In genomic region chr10:24711480-24712366, GRCm38 (mm10) we compare ENCODE assay signal across 8 mouse cellular contexts. TPM values are rescaled to one million over a fixed set of nuclear protein-coding genes. Genes with fewer than 3 reads are reported as not detected.
A peak's percentile ranks its signal among the peaks of the same experiment; 100 is the strongest.
DNase-seq lines count a peak whose midpoint lies in the region; TF ChIP-seq lines count a peak whose summit lies in the region.

TSS of gene Enpp1 (minus strand) at chr10:24712159.

- dilution Hi-C loops in CH12.LX (cut with MboI; ENCODE audit: extremely low pct_ligation_motif_present, extremely low pct_unique_long_range_greater_than_20kb, low sequenced_read_pairs): no loop called here

- no peak for TF ChIP-seq CTCF in CH12.LX (conservative IDR thresholded peaks at IDR 0.05 in 1 of 2, IDR thresholded peaks at IDR 0.05 in 1 of 2; ENCODE audit: low read depth in 2 of 2, low read length in 2 of 2)
- TF ChIP-seq CTCF in bone marrow, adult 2 months (IDR thresholded peaks at IDR 0.05; ENCODE audit: control insufficient read depth, insufficient read depth, low read length): no peak
- 0 out of 2 replicates have a peak, but pooled peaks have one; percentile 23 for TF ChIP-seq CTCF in thymus, adult 2 months (IDR thresholded peaks at IDR 0.05; ENCODE audit: borderline replicate concordance, control insufficient read depth, extremely low read depth, insufficient read depth, low read length, poor library complexity)

- no peaks in the 10 kb centered on the region for H3K79me2 ChIP-seq in CH12.LX (replicated peaks; ENCODE audit: control insufficient read depth, extremely low read depth, insufficient read depth, poor library complexity, severe bottlenecking)

- H3K4me3 ChIP-seq in CH12.LX (replicated peaks in 1 of 3; ENCODE audit: low read depth in 2 of 3, low read length in 2 of 3, poor library complexity in 1 of 3): peak within 1 kb of the TSS; percentile 51 to 86 (median 63)
- H3K4me3 ChIP-seq in bone marrow, adult 2 months (replicated peaks; ENCODE audit: control insufficient read depth, low read depth, low read length): peak within 1 kb of the TSS; percentile 71
- H3K4me3 ChIP-seq in forebrain, embryonic 10.5 days: peak within 1 kb of the TSS; percentile 74
- peak within 1 kb of the TSS; percentile 78 for H3K4me3 ChIP-seq in thymus, adult 2 months (ENCODE audit: control insufficient read depth, insufficient read depth, low read length)

- peak within 1 kb of the TSS; percentile 67 for H3K9ac ChIP-seq in CH12.LX (ENCODE audit: insufficient read depth, low read depth)

- no peaks in the 10 kb centered on the region for H3K9me3 ChIP-seq in CH12.LX (replicated peaks; ENCODE audit: low read length)
- no peaks in the 10 kb centered on the region for H3K9me3 ChIP-seq in forebrain, embryonic 10.5 days

- peaks cover 12% of the 10 kb centered on the region for H3K27me3 ChIP-seq in CH12.LX (replicated peaks)
- H3K27me3 ChIP-seq in forebrain, embryonic 10.5 days (ENCODE audit: poor library complexity, severe bottlenecking): peaks cover 57% of the 10 kb centered on the region
- H3K27me3 ChIP-seq in thymus, adult 2 months (ENCODE audit: control insufficient read depth, insufficient read depth, low read length): no peaks in the 10 kb centered on the region; the same call in 1 of the 2 replicates

- no peaks in the 10 kb centered on the region for H3K36me3 ChIP-seq in CH12.LX (replicated peaks in 1 of 2; ENCODE audit: control insufficient read depth in 1 of 2, insufficient read depth in 1 of 2, low read length in 1 of 2)
- no peaks in the 10 kb centered on the region for H3K36me3 ChIP-seq in forebrain, embryonic 10.5 days (replicated peaks)
- no peaks in the 10 kb centered on the region for H3K36me3 ChIP-seq in thymus, adult 2 months (ENCODE audit: control insufficient read depth, insufficient read depth, low read length)

- TF ChIP-seq EP300 in CH12.LX (IDR thresholded peaks at IDR 0.05; ENCODE audit: low read length): no peak

- TF ChIP-seq RAD21 in CH12.LX (IDR thresholded peaks at IDR 0.05; ENCODE audit: low read depth, low read length): no peak

- under 1% methylated on average over 78 of the region's 79 CpGs for WGBS in bone marrow, adult 2 months
- WGBS in forebrain, embryonic 10.5 days: under 1% methylated on average over 79 of the region's 79 CpGs
- WGBS in thymus, adult 2 months: 1% methylated on average over 78 of the region's 79 CpGs

- peak within 1 kb of the TSS; percentile 83 for H3K4me2 ChIP-seq in CH12.LX (ENCODE audit: insufficient read depth, low read depth, poor library complexity, severe bottlenecking)

- intact Hi-C loops in heart, postnatal 10 days (cut with DNase I): loop anchor here (5.0 kb wide), 1 partner anchor 79 kb away; no protein-coding TSS in a partner anchor

- in situ Hi-C loops in CH12.LX (cut with MboI; ENCODE audit: low pct_ligation_motif_present, low pct_unique_long_range_greater_than_20kb, low sequenced_read_pairs): no loop called here

- peak within 1 kb of the TSS; percentile 19; the same call in 1 of the 2 replicates for H3K27ac ChIP-seq in CH12.LX (ENCODE audit: insufficient read depth, low read depth)
- H3K27ac ChIP-seq in bone marrow, adult 2 months (ENCODE audit: control insufficient read depth, insufficient read depth, low read depth, low read length, poor library complexity): peak within 1 kb of the TSS; percentile 63
- peak within 1 kb of the TSS; percentile 76 for H3K27ac ChIP-seq in forebrain, embryonic 10.5 days
- H3K27ac ChIP-seq in thymus, adult 2 months (ENCODE audit: control insufficient read depth, insufficient read depth, low read length): no peak within 1 kb of the TSS

- DNase-seq in CH12.LX (ENCODE audit: extremely low read depth): peak; percentile 7
- DNase-seq in forebrain, embryonic 10.5 days (ENCODE audit: extremely low spot score, low spot score): peak; percentile 51
- peak; percentile 79 to 80 for DNase-seq in heart, postnatal 10 days
- DNase-seq in kidney, postnatal 25 days: peak; percentile 85 to 93
- DNase-seq in lung, postnatal 10 days: peak; percentile 62
- peak; percentile 47 for DNase-seq in ovary, adult 18-20 months (ENCODE audit: low spot score)
- DNase-seq in thymus, adult 2 months: peak; percentile 52

- H3K4me1 ChIP-seq in CH12.LX (ENCODE audit: control insufficient read depth in 1 of 2, insufficient read depth in 2 of 2): peaks cover 0 to 14% of the 10 kb centered on the region in 2 experiments; a peak in 2 of 4 replicates
- no peaks in the 10 kb centered on the region for H3K4me1 ChIP-seq in bone marrow, adult 2 months (ENCODE audit: control insufficient read depth, insufficient read depth, low read length)
- peaks cover 18% of the 10 kb centered on the region for H3K4me1 ChIP-seq in forebrain, embryonic 10.5 days
- H3K4me1 ChIP-seq in thymus, adult 2 months (replicated peaks; ENCODE audit: control insufficient read depth, insufficient read depth, low read length): peaks cover 7% of the 10 kb centered on the region

- TF ChIP-seq POLR2A in CH12.LX (IDR thresholded peaks at IDR 0.05; ENCODE audit: low read depth, low read length): peak; percentile 63
- 0 out of 2 replicates have a peak, but pooled peaks have one; percentile 16 for TF ChIP-seq POLR2A in bone marrow, adult 2 months (IDR thresholded peaks at IDR 0.05; ENCODE audit: borderline replicate concordance, control insufficient read depth, low read depth, low read length)
- TF ChIP-seq POLR2A in thymus, adult 2 months (IDR thresholded peaks at IDR 0.05; ENCODE audit: control insufficient read depth, extremely low read depth, insufficient read depth, low read length, poor library complexity): no peak

TF ChIP-seq in CH12.LX, 34 proteins besides CTCF, POLR2A, EP300 and RAD21:
- TF ChIP-seq MXI1 (IDR thresholded peaks at IDR 0.05; ENCODE audit: low read depth, low read length) (peak; percentile 63), BHLHE40 (IDR thresholded peaks at IDR 0.05; ENCODE audit: low read depth, low read length) (peak; percentile 87), ETS1 (conservative IDR thresholded peaks at IDR 0.05; ENCODE audit: low read depth, low read length) (no peak), SMC3 (IDR thresholded peaks at IDR 0.05; ENCODE audit: low read depth, low read length) (no peak), IRF4 (IDR thresholded peaks at IDR 0.05; ENCODE audit: low read depth, low read length) (peak; percentile 3; the same call in 1 of the 2 replicates)
TF ChIP-seq in CH12.LX: peak in this region for 3.

RNA-seq across cellular contexts. Expression of gene Enpp1, which starts in this region (rescaled TPM):
- total RNA-seq in CH12.LX (2012; rRNA removed) (2.8 and 3.1 TPM in 2 replicates), CH12.LX (2014; rRNA removed) (0.34 and 0.58 TPM in 2 replicates)
- polyA plus RNA-seq in CH12.LX (2012; ENCODE audit: insufficient read length, low read depth): 0.79 and 0.87 TPM in 2 replicates
- 2.4 and 4.8 TPM in 2 replicates for polyA plus RNA-seq in bone marrow, adult 2 months (2011; ENCODE audit: insufficient read depth, insufficient read length, low replicate concordance, missing spikeins)
- 0.31 and 0.37 TPM in 2 replicates for polyA plus RNA-seq in forebrain, embryonic 10.5 days (2016; fragmentation: Nextera tagmentation; extraction: Ambion mirVana)
- total RNA-seq in heart, postnatal 10 days (2021): 1 to 10 TPM; 6.4 to 6.5 TPM
- polyA plus RNA-seq in thymus, adult 2 months (2012; rRNA removed): 0.80 and 0.89 TPM in 2 replicates

Comparison
In these comparisons a context has a peak if more than half of its experiments do, and no peak if none do; other contexts are left out.
1. Peak in DNase-seq, H3K4me3 ChIP-seq and H3K27ac ChIP-seq in forebrain, embryonic 10.5 days; RNA of the gene not detected or under 1 TPM.
2. Peak in DNase-seq and H3K4me3 ChIP-seq in thymus, adult 2 months; RNA of the gene not detected or under 1 TPM.
3. DNase-seq: peak in every context shown above with its lines; median percentile 89 in kidney, postnatal 25 days; 80 in heart, postnatal 10 days; 62 in lung, postnatal 10 days; 52 in thymus, adult 2 months; 51 in forebrain, embryonic 10.5 days; 47 in ovary, adult 18-20 months; 7 in CH12.LX.